Mouse (Mus musculus) spleen, postnatal 36 days (tissue): ENCODE results near the gene Mmp25.
A peak's percentile ranks its signal among the peaks of the same experiment; 100 is the strongest.

Experiments
- DNase-seq, 2 experiments: peaks; one replicate each; pipeline ENCODE4 v3.0.0; 2022; ENCODE audit warnings: low spot score in 2 of 2, mixed read lengths in 1 of 2

Gene Mmp25

GRCm38 (mm10) chr17:23664556-23665021 is 19.5 kb upstream of the Mmp25 start:
- DNase-seq = peak; percentile 28 to 41

DNA sequence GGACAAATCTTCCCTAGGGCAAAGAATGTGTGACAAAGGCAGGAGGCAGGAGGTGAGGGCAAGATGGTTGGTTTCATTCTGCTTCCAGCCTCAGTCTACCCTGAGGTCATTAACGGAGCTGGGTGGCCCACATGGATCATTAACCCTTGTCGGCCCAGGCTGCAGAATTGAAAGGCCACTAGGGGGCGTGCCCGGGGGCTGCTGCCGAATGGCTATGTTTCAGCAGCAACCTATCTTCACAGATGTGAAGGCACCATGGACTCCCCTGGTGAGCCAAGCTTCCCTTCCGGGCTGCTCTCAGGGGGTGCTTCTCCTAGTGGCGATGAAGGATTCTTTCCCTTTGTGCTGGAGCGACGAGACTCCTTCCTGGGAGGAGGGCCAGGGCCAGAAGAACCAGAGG is 16.4 kb upstream of the Mmp25 start:
- no peak for DNase-seq

DNA sequence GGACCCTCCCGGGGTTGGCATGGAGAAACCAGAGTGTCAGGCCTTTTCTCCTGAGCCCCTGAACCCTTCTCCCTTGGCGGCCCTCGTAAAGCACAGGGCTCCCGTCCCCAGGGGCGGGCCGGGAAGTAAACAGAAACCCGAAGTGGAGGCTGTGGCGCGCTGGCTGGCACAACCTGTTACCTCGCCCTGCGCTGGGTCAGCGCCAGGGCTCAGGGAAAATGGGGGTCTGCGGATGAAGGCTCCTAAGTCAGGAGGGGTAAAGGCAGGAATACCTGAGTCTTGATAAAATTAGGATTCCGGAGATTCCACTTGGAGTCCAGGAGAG is 15.8 kb upstream of the Mmp25 start:
- DNase-seq = no peak

- DNase-seq = peak in 1 of 2 experiments; percentile 23
These were observed 15.2 kb upstream of the Mmp25 start, which contains the start of gene Bicdl2 for GRCm38 (mm10) chr17:23660117-23660875. Gene Bicdl2 (plus strand): TSS chr17:23660506.

GRCm38 (mm10) chr17:23658450-23658849 is 13.4 kb upstream of the Mmp25 start:
- no peak for DNase-seq

DNA sequence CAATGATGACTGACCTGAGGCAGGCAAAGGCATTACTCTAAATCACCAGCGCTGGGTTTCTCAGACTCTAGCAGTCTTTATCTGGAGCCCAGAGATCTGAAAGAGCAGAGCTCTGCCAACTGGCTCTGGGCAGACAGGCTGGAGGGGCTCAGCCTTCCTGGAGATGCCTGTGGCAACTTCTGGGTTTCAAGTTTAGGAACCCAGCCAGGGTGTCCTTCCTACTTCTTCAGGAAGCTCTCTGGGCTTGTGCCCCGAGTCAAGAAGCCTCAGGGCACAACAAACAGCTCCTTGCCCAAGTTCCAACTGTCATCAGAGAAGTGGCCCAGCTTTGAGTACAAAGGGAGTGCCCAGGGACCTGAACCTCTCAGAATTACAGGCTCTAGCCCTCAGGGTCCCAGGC is 9.3 kb upstream of the Mmp25 start:
- no peak for DNase-seq

GRCm38 (mm10) chr17:23654001-23654400 is 8.9 kb upstream of the Mmp25 start:
- DNase-seq = no peak

DNA sequence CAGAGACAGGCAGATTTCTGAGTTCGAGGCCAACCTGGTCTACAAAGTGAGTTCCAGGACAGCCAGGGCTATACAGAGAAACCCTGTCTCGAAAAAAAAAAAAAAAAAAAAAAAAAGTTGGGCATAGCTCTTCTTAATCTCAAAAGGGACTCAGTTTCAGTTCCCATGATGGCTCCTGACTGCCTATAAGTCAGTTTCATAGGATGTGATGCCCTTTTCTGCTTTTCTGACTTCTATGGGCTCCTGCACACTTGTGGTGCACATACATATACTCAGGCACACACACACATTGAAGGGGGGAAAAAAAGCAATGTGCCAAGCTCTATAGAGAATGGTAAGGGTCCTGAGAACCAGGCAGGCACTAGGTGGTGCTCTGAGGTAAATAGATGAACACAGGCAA is 8.2 kb upstream of the Mmp25 start:
- no peak for DNase-seq

- DNase-seq = no peak
These were observed 6.3 kb upstream of the Mmp25 start for GRCm38 (mm10) chr17:23651363-23651762.

GRCm38 (mm10) chr17:23645894-23646293 is 817 bp upstream of the Mmp25 start:
- DNase-seq = no peak

DNA sequence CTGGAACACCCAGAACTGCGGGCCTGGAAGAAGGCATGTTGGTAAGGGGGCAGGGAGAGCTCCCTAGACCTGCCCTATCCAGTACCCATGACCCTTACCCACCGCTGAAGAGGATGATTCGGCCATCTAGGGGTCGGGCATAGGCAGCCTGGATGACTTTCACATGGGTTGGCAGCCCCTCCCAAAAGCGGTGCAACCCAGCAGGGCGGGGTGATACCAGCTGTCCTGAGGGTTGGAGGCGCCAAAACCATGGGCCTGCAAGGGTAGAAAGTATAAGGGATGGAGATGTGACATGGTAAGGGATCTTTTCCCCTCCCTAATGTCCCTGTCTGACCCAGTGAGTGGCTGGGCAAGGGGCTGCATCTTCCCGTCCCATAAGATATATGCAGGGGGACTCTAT is 13.8 kb downstream of the Mmp25 start:
- no peak for DNase-seq

DNA sequence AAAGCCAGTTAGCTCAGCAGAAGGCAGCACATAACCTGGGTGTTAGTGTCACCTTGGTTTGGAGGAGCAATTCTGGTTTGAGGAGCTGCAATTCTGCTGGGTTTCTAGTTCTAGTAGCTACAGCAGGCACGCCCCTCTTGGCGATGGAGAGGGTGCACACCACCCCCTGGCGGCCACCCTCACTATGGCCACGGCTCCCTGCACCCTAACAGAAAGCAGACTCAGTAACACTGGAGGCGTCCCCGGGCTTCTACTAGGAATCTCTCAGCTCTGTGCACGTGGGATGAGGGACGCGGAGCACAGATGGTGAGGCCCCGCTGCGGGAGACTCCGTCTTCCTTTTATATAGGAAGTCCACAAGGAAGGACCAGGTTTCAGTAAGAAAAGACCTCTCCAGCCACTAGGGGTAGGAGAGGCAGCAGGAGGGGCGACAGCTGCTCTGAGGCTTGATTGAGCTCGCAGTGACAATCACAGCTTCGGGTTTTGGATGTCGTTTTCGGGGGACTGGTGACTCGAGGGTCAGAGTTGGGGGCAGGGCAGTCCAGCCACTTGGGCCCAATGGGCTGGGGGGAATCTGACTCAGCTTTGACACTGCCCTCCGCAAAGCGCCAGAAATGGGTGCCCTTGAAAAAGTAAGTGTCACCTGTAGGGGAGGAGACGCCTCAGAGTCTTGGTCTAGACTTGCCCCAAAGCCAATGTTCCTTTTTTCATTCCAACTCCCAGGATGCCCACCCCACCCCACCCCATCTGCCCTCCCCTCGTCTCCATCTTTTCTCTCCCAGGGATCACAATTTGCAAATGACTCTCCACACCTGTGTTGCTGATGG is 14.7 kb downstream of the Mmp25 start:
- peak; percentile 49 to 63 for DNase-seq

DNA sequence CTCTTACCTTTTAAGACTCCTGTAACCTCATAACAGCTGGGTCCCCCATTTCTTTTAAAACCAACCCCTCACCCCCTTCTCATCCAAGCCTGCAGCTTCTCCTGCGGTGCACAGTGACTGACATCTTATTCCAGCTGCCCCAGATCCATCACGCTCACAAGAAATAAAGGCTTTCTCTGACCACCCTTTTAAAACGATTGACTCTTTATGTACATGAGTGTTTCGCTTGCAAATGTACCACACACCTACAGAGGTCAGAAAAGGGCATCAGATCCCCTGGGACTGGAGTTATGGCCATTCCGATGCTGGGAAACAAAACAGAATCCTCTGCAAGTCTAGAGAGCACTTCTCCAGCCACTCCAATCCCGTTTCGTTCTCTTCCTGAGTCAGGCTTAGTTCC is 17.3 kb downstream of the Mmp25 start:
- no peak for DNase-seq

DNA sequence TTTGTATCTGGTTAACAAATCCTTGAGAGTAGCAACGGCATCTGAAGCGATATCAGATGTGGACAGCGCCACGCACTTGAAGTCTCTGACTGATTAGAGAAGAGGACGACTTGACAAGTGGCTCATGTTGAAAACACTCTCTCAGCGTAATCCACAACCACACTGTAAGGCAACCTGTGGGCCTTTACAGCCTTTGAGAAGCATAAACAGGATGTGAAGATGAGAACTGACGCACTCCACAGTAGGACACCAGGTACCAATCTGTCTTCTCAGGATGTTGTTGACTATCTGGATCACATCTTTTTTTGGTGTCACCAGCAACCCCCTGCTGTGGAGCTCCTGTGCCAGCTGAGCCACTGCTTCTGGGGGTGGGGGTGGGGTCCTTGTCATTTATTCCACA is 24.7 kb downstream of the Mmp25 start:
- peak in 1 of 2 experiments; percentile 23 for DNase-seq

DNA sequence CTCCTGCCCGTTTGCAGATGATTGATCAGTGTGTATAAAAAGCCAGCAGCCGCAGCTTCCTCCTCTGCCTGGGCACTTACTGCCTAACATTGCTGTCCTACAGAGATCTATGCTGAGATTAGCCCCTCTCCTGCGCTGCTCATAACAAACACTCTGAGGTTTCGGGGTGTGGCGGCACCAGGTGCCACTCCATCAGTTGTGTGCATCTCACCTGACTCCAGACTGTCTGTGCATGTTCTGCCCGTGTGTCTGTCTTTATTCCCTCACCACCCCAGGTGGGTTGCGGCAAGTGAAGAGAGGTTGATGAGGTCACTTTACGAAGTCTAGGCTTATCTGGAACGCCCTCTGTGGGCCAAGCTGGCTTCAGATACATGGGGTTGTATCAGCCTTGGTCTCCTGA is 28.0 kb downstream of the Mmp25 start:
- DNase-seq = peak in 1 of 2 experiments; percentile 17

- peak; percentile 82 to 84 for DNase-seq
These were observed 34.7 kb downstream of the Mmp25 start for GRCm38 (mm10) chr17:23610361-23610800.

DNA sequence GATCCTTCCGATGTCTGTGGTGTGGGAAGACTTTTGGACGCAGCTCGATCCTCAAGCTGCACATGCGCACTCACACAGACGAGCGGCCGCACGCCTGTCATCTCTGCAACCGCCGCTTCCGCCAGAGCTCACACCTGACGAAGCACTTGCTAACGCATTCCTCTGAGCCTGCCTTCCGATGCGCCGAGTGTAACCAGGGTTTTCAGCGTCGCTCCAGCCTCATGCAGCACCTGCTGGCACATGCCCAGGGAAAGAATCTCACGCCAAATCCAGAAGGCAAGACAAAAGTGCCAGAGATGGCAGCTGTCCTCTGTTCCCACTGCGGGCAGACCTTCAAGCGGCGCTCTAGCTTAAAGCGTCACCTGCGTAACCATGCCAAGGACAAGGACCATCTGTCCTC is 35.5 kb downstream of the Mmp25 start:
- no peak for DNase-seq

DNA sequence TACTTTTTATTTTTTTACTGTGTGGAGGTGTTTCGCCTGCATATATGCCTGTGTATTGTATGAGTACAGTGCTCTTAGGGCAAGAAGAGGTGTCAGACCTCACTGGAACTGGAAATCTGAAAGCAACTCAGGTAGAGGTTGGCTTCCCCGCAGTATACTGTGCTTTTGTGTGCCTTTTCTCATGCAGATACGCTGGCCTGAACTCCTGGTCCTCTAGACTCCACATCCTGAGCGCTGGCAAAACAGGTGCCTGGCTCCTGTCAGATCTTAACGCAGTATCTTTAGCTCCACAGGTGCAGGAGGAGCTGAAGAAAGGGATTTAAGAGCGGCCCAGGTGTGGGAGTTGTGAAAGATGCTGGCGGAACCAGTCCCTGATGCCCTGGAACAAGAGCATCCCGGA is 39.9 kb downstream of the Mmp25 start:
- no peak for DNase-seq

- no peak for DNase-seq
These were observed 40.7 kb downstream of the Mmp25 start for GRCm38 (mm10) chr17:23604394-23604793.

DNA sequence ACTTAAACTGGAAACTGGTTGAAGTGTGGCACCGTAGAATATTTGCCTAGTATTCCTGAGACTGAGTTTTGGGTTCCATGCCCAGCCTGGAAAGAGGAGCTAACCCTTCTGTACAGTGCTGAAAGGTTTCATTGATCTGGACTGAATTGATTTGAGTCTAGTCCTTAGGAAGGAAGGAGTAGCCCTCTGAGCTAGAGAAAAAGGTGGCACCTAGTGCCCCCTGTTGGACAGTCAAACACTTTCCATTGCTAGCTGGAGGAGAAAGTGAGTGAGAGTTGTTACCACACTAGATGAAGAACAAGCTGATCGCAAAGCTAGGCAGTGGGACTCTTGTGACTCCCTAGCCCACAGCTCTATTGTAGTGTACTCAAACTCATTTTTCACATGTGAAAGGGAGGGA is 41.5 kb downstream of the Mmp25 start:
- DNase-seq = peak in 1 of 2 experiments; percentile 29

DNA sequence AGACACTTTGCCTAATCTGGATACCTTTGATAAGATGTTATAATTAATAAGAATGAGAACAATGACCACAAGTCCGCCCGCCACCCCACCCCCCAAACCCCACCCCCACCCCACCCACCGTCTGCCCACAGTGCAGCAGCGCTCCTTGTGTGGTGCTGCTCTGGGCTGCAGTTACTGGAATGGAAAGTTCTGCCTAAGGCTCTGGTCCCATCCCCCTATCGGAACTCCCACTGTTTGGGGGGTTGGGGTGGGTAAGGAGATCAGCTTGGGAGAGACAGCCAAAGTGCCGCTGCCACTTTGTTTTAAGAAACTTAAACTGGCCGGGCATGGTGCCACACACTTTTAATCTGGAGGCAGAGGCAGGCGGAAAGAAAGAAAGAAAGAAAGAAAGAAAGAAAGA is 42.0 kb downstream of the Mmp25 start:
- no peak for DNase-seq

DNA sequence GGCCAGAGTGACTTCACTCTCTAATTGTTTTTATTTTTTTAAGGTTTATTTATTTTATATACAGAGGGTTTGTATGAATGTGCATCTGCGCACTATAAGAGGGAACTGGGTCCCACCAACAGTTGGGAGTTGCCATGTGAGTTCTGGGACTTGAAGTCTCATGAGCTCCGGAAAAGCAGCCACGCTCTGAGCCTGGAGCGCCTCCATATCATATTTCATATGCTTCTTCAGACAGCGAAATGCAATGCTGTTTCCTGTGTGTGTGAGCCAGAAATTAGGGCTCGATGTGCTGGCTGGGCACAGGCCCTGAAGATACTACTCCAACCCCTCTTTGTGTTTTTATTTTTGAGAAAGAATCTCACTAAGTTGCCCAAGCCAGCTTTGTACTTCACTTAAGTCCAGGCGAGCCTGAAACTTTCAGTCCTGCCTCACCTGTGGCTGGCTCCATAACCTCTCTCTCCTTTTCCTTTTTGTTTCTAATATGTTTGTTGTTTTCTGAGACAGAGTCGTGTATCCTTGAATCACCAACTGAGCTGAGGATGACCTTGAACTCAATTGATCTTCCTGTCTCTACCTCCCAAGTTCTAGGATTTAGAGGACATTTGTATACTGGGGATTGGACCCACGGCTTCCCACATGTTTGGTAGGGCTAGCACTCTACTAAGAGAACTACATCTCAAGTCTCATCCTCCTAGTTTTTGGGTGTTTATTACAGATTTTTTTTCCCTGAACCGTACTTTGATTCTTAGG is 43.1 kb downstream of the Mmp25 start:
- no peak for DNase-seq
